Mouse (Mus musculus) testis, adult 2 months (tissue): Measurements from ENCODE around the gene Opn1sw.

Source experiments
- CTCF ChIP-seq: fragments of 200-500 bp; IDR thresholded peaks from 2 replicates; pipeline ENCODE4 v1.5.1; 2012; ENCODE audit warnings: low read depth, mild to moderate bottlenecking, inconsistent platforms, low read length, moderate library complexity; ENCODE audit not compliant: control insufficient read depth, insufficient read depth, insufficient replicate concordance
- POLR2A ChIP-seq: fragments of 200-500 bp; IDR thresholded peaks from 2 replicates; pipeline ENCODE4 v1.6.1; 2012; ENCODE audit warnings: low read depth, mild to moderate bottlenecking, inconsistent platforms, low read length, moderate library complexity; ENCODE audit not compliant: control insufficient read depth

DNA sequence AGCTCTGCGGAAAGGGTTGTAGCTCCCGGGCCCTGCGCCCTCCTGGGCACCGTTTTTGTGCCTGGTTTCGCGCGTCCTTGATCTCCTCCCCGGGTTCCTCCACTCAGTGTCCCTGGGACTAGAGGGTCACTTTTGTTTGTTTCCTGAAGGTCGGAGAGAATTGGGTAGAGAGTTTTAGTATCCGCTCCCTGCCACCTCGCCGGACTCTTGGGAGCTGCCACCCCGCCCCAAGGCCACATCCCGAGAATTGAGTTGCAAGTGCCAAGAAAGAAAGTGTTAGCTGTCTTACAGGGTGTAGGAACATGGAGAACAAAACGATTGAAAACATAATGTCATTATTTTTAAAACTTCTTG, 39.9 kb downstream of the Opn1sw start:
- TF ChIP-seq POLR2A (no peak), CTCF (no peak)
